Mouse (Mus musculus): ENCODE data around the gene Ttll1. TPM values are rescaled to one million over a fixed set of nuclear protein-coding genes. Genes with fewer than 3 reads are reported as not detected.
"Not testable (repeated sequence)": the region's sequence is repeated elsewhere in the genome, so short reads cannot be mapped to it uniquely, and the experiment has no call there.

Ttll1 gene
- polyA plus RNA-seq, 1 experiment from 2014 or later: 7.2 TPM

DNA sequence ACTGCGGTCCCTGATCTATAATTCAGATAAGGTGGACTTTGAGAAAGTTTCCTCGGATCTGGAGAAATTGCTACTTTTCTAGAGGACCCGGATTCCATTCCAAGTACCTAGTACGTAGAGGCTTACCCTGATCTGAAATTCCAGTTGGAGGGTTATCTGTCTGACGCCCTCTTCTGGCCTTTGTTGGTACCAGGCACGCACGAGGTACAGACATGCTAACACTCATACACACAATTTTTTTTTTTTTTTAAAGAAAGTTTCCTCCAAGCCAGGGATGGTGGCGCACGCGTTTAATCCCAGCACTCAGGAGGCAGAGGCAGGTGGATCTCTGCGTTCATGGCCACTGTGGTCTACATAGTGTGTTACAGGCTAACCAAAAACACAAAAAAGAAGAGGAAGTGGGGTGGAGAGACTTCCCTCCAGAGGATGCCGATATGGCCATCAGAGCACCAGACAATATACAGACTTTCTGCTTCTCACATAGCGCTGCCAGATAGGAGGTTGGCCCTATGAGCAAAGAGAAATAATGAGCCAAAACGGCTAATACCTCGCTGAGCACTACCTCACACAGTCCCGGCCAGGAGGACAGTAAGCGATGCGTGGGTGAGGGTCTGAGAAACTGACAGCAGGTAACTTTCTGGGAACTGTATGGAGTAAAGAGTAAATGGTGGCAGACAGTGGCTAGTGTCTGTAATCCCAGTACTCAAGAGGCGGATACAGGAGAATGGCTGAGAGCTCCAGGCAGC lies 45.6 kb downstream of the Ttll1 start:
- H3K4me3 ChIP-seq (replicated peaks): peak overlapping the region; percentile 39
- H3K36me3 ChIP-seq: peaks cover 5% of the 10 kb centered on the region
- 0 out of 2 replicates have a peak, but pooled peaks cover 8% of the 10 kb centered on the region for H3K27me3 ChIP-seq
- WGBS (ENCODE audit: insufficient replicate concordance): 59% methylated on average over 19 of the region's 19 CpGs
- H3K27ac ChIP-seq: peak overlapping the region; percentile 77
- peaks cover 47% of the 10 kb centered on the region for H3K4me1 ChIP-seq (replicated peaks)
- ATAC-seq (ENCODE audit: low read depth): peak; percentile 19; the same call in 1 of the 2 replicates
- DNase-seq: no peak
- H3K9ac ChIP-seq: no peak overlapping the region
- no peaks in the 10 kb centered on the region for H3K9me3 ChIP-seq (replicated peaks)
- peak overlapping the region; percentile 48 for H3K4me2 ChIP-seq

DNA sequence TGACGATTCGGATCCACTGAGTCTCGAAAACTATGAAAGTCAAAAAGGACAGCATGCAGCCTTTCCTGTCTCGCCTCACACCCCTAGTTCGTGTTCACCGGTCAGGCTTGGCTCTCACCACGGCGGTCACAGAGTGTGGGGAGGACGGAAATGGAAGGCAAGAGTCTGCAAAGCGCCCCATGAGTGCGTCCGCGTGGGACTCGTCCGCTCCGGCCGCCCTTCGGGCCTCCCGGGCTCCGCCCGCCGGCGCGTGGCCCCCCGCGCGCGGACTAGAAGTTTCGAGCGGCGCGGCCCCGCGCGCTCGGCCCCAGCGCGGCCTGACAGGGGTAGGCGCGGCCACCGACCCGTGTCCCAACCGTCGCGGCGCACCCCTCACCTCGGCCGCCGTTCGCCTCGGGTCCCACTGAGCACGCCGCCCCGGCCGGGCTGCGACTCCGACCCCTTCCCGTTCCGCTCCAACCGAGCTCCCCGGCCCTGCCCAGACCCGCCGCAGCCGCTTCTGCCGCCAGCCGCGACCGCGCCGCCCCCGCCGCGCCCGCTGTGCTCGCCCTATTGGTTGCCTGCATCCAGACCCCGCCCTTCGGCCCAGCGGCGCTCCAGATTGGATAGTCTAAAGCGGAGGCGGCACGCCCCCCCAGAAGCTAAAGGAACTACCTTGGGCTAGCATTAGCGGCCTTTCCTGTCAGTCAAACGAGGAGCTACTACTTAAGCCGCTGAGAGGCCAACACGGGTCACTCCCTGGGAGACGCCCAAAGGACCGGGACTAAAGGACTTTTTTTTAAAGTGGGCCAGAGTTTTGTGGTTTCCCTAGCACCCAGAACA lies 46.4 kb downstream of the Ttll1 start, which contains the start of gene Pacsin2:
TSS of gene Pacsin2 (minus strand) at position 524 of the 822 bp plus-strand sequence.
- ATAC-seq (ENCODE audit: low read depth): peak; percentile 98
- H3K4me3 ChIP-seq (replicated peaks): peak within 1 kb of the TSS; percentile 86
- no peaks in the 10 kb centered on the region for H3K9me3 ChIP-seq (replicated peaks)
- peaks cover 5% of the 10 kb centered on the region for H3K36me3 ChIP-seq
- H3K4me1 ChIP-seq (replicated peaks): peaks cover 47% of the 10 kb centered on the region
- peak; percentile 99 for DNase-seq
- H3K27ac ChIP-seq: peak within 1 kb of the TSS; percentile 84
- under 1% methylated on average over 70 of the region's 88 CpGs for WGBS (ENCODE audit: insufficient replicate concordance)
- peak within 1 kb of the TSS; percentile 90 for H3K4me2 ChIP-seq
- H3K9ac ChIP-seq: peak within 1 kb of the TSS; percentile 94
- H3K27me3 ChIP-seq: 0 out of 2 replicates have a peak, but pooled peaks cover 2% of the 10 kb centered on the region

DNA sequence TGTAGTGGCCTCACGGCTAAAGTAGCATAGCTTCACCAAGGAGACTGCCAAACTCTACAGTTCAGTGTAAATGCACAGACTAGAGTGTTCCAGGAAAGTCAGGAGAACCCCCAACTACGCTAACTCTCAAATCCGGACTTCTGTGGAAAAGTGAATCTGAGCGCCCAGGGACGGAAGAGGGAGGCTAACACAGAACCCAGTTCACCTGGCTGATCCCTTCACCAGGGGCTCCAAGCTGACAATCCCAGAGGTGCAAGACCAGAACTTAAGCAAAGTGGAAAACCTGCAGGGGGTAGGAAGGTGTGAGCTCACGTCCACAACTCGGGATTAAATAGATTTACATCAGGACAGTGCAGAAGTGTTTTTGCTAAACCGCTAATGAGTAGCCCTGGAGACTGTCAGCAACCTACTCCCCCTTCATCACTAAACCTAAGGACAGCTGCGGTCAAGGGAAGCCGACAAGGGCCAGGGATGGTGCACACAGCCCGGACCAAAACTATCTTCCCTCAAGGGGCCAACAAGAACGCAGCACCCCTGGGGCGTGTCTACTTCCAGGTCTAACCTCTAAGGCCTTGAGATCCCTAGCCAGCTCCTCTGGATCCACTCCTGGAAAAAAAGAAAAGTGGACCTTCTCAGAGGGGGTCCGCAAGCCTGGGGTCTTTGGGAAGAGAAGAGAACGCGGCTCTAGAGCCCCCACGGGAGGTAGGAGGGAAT lies 47.2 kb downstream of the Ttll1 start:
- H3K4me3 ChIP-seq (replicated peaks): peak overlapping the region; percentile 86
- H3K9me3 ChIP-seq (replicated peaks): no peaks in the 10 kb centered on the region
- peaks cover 47% of the 10 kb centered on the region for H3K4me1 ChIP-seq (replicated peaks)
- peaks cover 5% of the 10 kb centered on the region for H3K36me3 ChIP-seq
- H3K4me2 ChIP-seq: peak overlapping the region; percentile 90
- peak overlapping the region; percentile 94 for H3K9ac ChIP-seq
- no peak for ATAC-seq (ENCODE audit: low read depth)
- peak; percentile 35 for DNase-seq
- H3K27me3 ChIP-seq: no peaks in the 10 kb centered on the region
- peak overlapping the region; percentile 84 for H3K27ac ChIP-seq
- 13% methylated on average over 17 of the region's 17 CpGs for WGBS (ENCODE audit: insufficient replicate concordance)

DNA sequence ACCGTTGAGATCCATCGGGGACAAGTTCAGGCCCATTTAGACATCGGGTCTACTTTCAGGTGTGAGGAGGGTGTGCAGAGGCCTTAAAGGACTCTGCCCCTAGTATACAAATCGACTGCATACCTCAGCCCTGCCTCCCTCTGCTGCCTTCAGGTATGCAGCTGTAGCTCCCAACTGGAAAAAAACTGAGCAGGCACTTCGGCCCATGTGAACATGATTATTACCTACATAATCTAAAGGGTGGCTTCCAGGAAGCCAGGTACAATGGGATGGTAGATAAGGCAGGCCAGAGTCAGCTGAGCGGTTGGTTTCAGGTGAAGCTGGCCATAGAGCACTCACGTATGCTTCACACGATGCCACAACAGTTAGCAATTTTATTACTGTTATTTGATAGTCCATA lies 48.3 kb downstream of the Ttll1 start:
- not testable (repeated sequence) for DNase-seq; H3K27ac ChIP-seq; ATAC-seq (ENCODE audit: low read depth); H3K27me3 ChIP-seq; H3K36me3 ChIP-seq; H3K9me3 ChIP-seq (replicated peaks)
- Histone ChIP-seq H3K9ac (peak overlapping the region; percentile 94; the same call in 1 of the 2 replicates), H3K4me2 (peak overlapping the region; percentile 90), H3K4me1 (replicated peaks) (peaks cover 53% of the 10 kb centered on the region), H3K4me3 (replicated peaks) (peak overlapping the region; percentile 86)
- 80% methylated on average over 8 of the region's 8 CpGs for WGBS (ENCODE audit: insufficient replicate concordance)

DNA sequence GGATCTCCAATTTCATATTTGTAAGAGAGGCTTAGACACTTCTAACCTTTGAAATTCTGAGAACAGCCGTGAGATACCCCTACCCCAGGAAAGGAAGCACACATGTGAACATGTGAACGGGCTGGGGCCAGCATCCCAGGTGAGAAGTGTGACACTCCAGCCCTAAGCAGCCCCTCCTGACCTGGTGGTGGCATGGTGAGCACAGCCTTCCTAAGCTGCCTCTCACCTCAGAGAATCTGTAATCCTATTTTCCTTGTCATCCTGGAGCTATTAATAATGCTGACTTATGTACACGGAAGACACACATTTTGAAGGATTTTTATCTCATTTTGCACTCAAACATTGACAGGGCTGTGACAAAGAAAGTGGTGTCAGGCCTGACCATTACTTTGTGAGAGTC lies 49.8 kb downstream of the Ttll1 start:
- Histone ChIP-seq H3K27me3 (no peaks in the 10 kb centered on the region), H3K9ac (no peak overlapping the region), H3K4me2 (no peak overlapping the region), H3K36me3 (peaks cover 8% of the 10 kb centered on the region), H3K27ac (0 out of 2 replicates have a peak overlapping the region, but pooled peaks have one; percentile 5), H3K9me3 (replicated peaks) (no peaks in the 10 kb centered on the region), H3K4me1 (replicated peaks) (peaks cover 61% of the 10 kb centered on the region), H3K4me3 (replicated peaks) (no peak overlapping the region)
- WGBS (ENCODE audit: insufficient replicate concordance): 75% methylated on average over 3 of the region's 3 CpGs
- no peak for DNase-seq
- ATAC-seq (ENCODE audit: low read depth): no peak

DNA sequence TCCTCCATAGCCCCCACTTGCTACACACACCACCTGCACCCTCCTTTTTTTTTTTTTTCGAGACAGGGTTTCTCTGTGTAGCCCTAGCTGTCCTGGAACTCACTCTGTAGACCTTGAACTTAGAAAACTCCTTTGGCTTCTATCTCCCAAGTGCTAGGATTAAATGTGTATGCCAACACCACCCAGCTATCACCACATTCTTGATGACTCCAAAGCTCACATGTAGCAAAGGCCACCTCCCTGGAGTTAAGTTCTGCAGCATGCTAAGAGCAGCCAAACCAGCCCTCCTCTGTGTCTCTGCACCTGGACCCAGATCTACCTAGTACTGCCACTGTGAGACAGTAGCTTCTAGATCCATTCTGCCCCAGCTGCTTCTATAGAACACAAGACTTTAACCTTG lies 53.2 kb downstream of the Ttll1 start:
- Histone ChIP-seq H3K27me3 (no peaks in the 10 kb centered on the region), H3K27ac (no peak overlapping the region), H3K9me3 (replicated peaks) (no peaks in the 10 kb centered on the region), H3K4me3 (replicated peaks) (no peak overlapping the region), H3K4me2 (no peak overlapping the region), H3K36me3 (peaks cover 12% of the 10 kb centered on the region), H3K9ac (no peak overlapping the region), H3K4me1 (replicated peaks) (peaks cover 70% of the 10 kb centered on the region)
- DNase-seq (no peak), ATAC-seq (ENCODE audit: low read depth) (no peak)
- WGBS (ENCODE audit: insufficient replicate concordance): 84% methylated on average over 1 of the region's 1 CpGs

DNA sequence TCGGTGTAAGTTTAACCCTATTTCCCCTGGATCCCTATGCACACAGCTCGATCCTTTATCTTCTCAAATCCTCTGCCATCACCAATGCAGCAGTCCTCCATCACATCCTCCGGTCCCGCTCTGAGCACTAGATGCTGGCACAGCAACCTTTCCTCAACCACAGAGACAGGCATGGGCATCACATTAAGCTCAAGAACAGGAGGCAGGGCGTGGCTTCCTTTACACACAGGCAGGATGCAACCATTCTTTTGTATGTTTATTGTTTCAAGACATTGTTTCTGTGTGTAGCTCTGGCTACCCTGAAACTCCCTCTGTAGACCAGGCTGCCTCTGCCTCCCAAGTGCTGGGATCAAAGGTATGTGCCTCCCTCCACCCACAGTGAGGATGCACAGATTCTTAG lies 55.1 kb downstream of the Ttll1 start:
- Histone ChIP-seq H3K4me1 (replicated peaks) (peaks cover 76% of the 10 kb centered on the region), H3K9me3 (replicated peaks) (no peaks in the 10 kb centered on the region), H3K27ac (peak overlapping the region; percentile 29; the same call in 1 of the 2 replicates), H3K27me3 (no peaks in the 10 kb centered on the region), H3K4me3 (replicated peaks) (no peak overlapping the region), H3K4me2 (no peak overlapping the region), H3K9ac (no peak overlapping the region), H3K36me3 (peaks cover 8% of the 10 kb centered on the region; the same call in 1 of the 2 replicates)
- DNase-seq (no peak), ATAC-seq (ENCODE audit: low read depth) (no peak)
- 72% methylated on average over 5 of the region's 5 CpGs for WGBS (ENCODE audit: insufficient replicate concordance)

DNA sequence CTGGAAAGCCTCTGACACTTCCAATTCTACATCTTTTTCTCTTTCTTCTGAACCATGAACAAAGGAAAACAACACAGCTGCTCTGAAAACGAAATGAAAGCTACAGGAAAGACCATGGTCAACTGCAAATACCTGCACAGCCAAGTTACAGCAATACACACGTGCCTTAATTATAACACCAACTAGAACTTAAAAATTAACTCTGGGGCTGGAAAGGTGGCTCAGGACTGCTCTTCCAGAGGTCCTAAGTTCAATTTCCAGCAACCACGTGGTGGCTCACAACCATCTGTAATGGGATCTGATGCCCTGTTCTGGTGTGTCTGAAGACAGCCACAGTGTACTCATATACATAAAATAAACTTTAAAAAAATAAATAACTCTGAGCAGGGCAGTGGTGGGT lies 55.7 kb downstream of the Ttll1 start:
- Histone ChIP-seq H3K9me3 (replicated peaks) (no peaks in the 10 kb centered on the region), H3K4me2 (no peak overlapping the region), H3K27ac (peak overlapping the region; percentile 43; the same call in 1 of the 2 replicates), H3K9ac (no peak overlapping the region), H3K4me3 (replicated peaks) (no peak overlapping the region), H3K4me1 (replicated peaks) (peaks cover 78% of the 10 kb centered on the region), H3K27me3 (no peaks in the 10 kb centered on the region), H3K36me3 (0 out of 2 replicates have a peak, but pooled peaks cover 8% of the 10 kb centered on the region)
- DNase-seq (no peak), ATAC-seq (ENCODE audit: low read depth) (no peak)
- WGBS (ENCODE audit: insufficient replicate concordance): 69% methylated on average over 3 of the region's 3 CpGs

DNA sequence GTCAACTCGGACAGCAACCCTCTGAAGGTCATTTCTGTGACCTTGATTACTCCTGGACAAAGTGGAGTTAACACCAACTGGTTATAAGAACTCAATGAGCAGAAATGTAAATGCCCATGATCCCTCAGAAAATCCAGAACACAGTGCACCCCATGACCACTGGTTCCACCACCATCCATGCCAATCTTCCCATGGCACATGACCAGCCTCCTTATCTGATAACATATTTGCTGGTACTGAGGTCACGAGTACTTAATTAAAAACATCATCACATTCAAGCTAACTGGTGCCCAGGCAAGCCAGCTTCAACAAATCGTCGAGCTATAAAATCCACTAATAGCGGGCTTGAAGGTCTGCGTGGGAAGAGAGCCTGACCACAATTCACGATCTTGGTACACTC lies 56.3 kb downstream of the Ttll1 start:
- H3K9ac ChIP-seq: no peak overlapping the region
- H3K27ac ChIP-seq: no peak overlapping the region; the same call in 1 of the 2 replicates
- DNase-seq (no peak), ATAC-seq (ENCODE audit: low read depth) (no peak)
- 0 out of 2 replicates have a peak, but pooled peaks cover 8% of the 10 kb centered on the region for H3K36me3 ChIP-seq
- 77% methylated on average over 7 of the region's 7 CpGs for WGBS (ENCODE audit: insufficient replicate concordance)
- no peak overlapping the region for H3K4me2 ChIP-seq
- H3K4me3 ChIP-seq (replicated peaks): no peak overlapping the region
- H3K9me3 ChIP-seq (replicated peaks): no peaks in the 10 kb centered on the region
- H3K27me3 ChIP-seq: no peaks in the 10 kb centered on the region
- peaks cover 84% of the 10 kb centered on the region for H3K4me1 ChIP-seq (replicated peaks)

DNA sequence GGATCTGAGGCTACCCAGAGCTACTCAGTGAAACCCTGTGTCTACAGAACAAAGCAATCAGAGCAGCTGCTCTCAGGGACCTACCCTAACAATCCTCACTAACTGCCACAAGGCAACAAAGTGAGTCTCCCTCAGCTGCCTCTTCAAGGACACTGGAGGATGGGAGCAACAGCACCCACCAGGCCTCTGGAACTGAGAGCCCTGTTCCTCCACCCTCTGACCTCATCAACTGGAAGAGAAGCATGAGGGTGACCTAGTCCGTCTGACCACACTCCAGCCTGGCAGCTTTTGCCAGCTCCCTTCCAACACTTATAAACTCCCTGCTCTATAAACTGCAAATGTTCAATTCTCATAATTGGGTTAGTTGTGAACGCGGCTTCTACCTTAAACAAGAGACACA lies 56.8 kb downstream of the Ttll1 start:
- no peaks in the 10 kb centered on the region for H3K27me3 ChIP-seq
- 0 out of 2 replicates have a peak, but pooled peaks cover 8% of the 10 kb centered on the region for H3K36me3 ChIP-seq
- no peak for DNase-seq
- peak overlapping the region; percentile 44; the same call in 1 of the 2 replicates for H3K27ac ChIP-seq
- H3K4me2 ChIP-seq: no peak overlapping the region
- no peaks in the 10 kb centered on the region for H3K9me3 ChIP-seq (replicated peaks)
- no peak overlapping the region for H3K9ac ChIP-seq
- peaks cover 87% of the 10 kb centered on the region for H3K4me1 ChIP-seq (replicated peaks)
- no peak for ATAC-seq (ENCODE audit: low read depth)
- no peak overlapping the region for H3K4me3 ChIP-seq (replicated peaks)
- 77% methylated on average over 3 of the region's 3 CpGs for WGBS (ENCODE audit: insufficient replicate concordance)

All from liver, embryonic 13.5 days (tissue).